8 mouse cellular contexts compared by ENCODE assay signal in the genomic region with DNA sequence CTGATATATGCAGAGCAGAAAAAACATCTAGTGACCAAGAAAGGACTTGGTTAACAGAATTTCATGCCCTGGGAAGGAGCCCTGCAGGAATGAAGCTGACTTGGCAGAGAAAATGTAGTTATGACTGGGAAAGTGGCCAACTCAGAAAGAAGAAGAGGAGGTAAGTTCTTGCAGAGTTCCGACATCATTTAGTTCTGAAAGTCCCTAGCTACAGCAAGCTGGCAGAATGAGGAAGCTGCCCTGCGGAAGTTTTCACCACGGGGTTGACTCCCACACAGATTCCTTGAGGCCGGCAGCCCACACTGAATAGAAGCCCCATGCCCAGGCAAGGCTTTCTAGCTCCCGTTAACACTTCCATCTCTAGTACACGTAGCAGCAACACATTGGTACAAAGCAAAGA. TPM values are rescaled to one million over a fixed set of nuclear protein-coding genes. Genes with fewer than 3 reads are reported as not detected.
A peak's percentile ranks its signal among the peaks of the same experiment; 100 is the strongest.
DNase-seq lines count a peak whose midpoint lies in the region; ATAC-seq lines count a peak whose summit lies in the region.

No protein-coding gene starts in this region.

- 0 out of 2 replicates have a peak, but pooled peaks cover 7% of the 10 kb centered on the region for H3K36me3 ChIP-seq in forebrain, embryonic 14.5 days (ENCODE audit: control insufficient read depth, insufficient read depth, low read length)

- H3K27me3 ChIP-seq in forebrain, embryonic 14.5 days (replicated peaks; ENCODE audit: control insufficient read depth, insufficient read depth, low read length), result no peaks in the 10 kb centered on the region

- H3K9ac ChIP-seq in forebrain, embryonic 14.5 days (ENCODE audit: low read length), result no peak overlapping the region

- H3K4me2 ChIP-seq in forebrain, embryonic 14.5 days (ENCODE audit: low read length), result no peak overlapping the region

- ATAC-seq in frontal cortex, adult (ENCODE audit: low TSS enrichment), result peak; percentile 85
- ATAC-seq in forebrain, embryonic 14.5 days, result no peak

- DNase-seq in gastrocnemius, adult 18-20 months (ENCODE audit: low spot score), result peak; percentile 14
- no peak for DNase-seq in gastrocnemius, postnatal 10 days
- DNase-seq in MEL-GATA-1-ER (ENCODE audit: extremely low read depth, low read depth), result peak; percentile 84
- DNase-seq in kidney, adult 18-20 months, result peak; percentile 29
- peak; percentile 54 to 58 for DNase-seq in lung, adult 18-20 months
- DNase-seq in spleen, adult 12 weeks (ENCODE audit: low spot score), result peak; percentile 31
- no peak for DNase-seq in forebrain, embryonic 14.5 days (ENCODE audit: low spot score)

- H3K9me3 ChIP-seq in forebrain, embryonic 14.5 days (replicated peaks; ENCODE audit: control insufficient read depth, low read length), result no peaks in the 10 kb centered on the region

- H3K4me3 ChIP-seq in forebrain, embryonic 14.5 days (ENCODE audit: low read depth, low read length), result no peak overlapping the region

- H3K4me1 ChIP-seq in forebrain, embryonic 14.5 days (ENCODE audit: control insufficient read depth, insufficient read depth, low read length), result peaks cover 5% of the 10 kb centered on the region

- 86% methylated on average over 6 of the region's 6 CpGs for WGBS in forebrain, embryonic 14.5 days

- H3K27ac ChIP-seq in forebrain, embryonic 14.5 days (ENCODE audit: low read depth, low read length), result no peak overlapping the region

RNA-seq across cellular contexts. Expression of a gene that starts 6.3 kb away (rescaled TPM):
- total RNA-seq in gastrocnemius, adult 18-20 months (2021), result 1 to 10 TPM; 7.3 to 8.7 TPM
- total RNA-seq in gastrocnemius, postnatal 10 days (2021), result 10 to 100 TPM; 12.1 to 14.5 TPM
- 24.6 and 29.4 TPM in 2 replicates for polyA plus RNA-seq in forebrain, embryonic 14.5 days (2014; fragmentation: Nextera tagmentation; extraction: Ambion mirVana)

Comparison
In these comparisons a context has a peak if more than half of its experiments do, and no peak if none do; other contexts are left out.
1. DNase-seq: peak in gastrocnemius, adult 18-20 months (single experiment), MEL-GATA-1-ER (single experiment), kidney, adult 18-20 months (single experiment), lung, adult 18-20 months (2 of 2) and spleen, adult 12 weeks (single experiment); none in gastrocnemius, postnatal 10 days (single experiment) and forebrain, embryonic 14.5 days (single experiment).